In genomic region chr2:138589105-138589504, GRCm38 (mm10) we compare ENCODE assay signal across 30 mouse cellular contexts.
DNase-seq lines count a peak whose midpoint lies in the region; ATAC-seq and TF ChIP-seq lines count a peak whose summit lies in the region.
"Had no signal": no experiment of that assay in that cellular context is flagged by ENCODE, and none has a peak within 500 bp of the region (broad histone marks: within the 10 kb centered on the region; RNA-seq: fewer than 3 reads in every experiment).

No protein-coding gene starts in this region.

- H3K36me3 ChIP-seq in hindbrain, postnatal 0 days (ENCODE audit: insufficient read depth, low read length), result no peaks in the 10 kb centered on the region
- H3K36me3 ChIP-seq in hindbrain, embryonic 10.5 days, result no peaks in the 10 kb centered on the region
- H3K36me3 ChIP-seq: embryonic facial prominence, embryonic 15.5 days; G1E; heart, embryonic 12.5 days; limb, embryonic 10.5 days; neural tube, embryonic 15.5 days had no signal

- peak; percentile 65 for DNase-seq in hindbrain, postnatal 0 days (ENCODE audit: low spot score)
- DNase-seq in hindbrain, embryonic 10.5 days (ENCODE audit: low spot score), result no peak
- peak; percentile 54 for DNase-seq in brain, embryonic 14.5 days (ENCODE audit: low read depth)
- peak; percentile 68 to 88 for DNase-seq in cerebellum, adult 2 months
- DNase-seq in cerebellum, postnatal 25 days, result peak; percentile 71 to 80
- DNase-seq in layer of hippocampus, adult 9-10 months (ENCODE audit: low spot score), result no peak
- DNase-seq in embryo, embryonic 10.5 days (ENCODE audit: low spot score), result no peak
- DNase-seq in spleen, adult 18-20 months, result no peak
- DNase-seq: adrenal gland, adult 2 months; embryo, embryonic 11 days; forebrain, postnatal 0 days; gastrocnemius, postnatal 14 days; heart, adult 11 months; heart, postnatal 10 days; kidney, postnatal 36 days; layer of hippocampus, adult 9-11 months; liver; lung, postnatal 4 days; right cerebral cortex, adult 18-20 months; thymus, adult 18-20 months; thymus, postnatal 36 days had no signal

- no peaks in the 10 kb centered on the region for H3K27me3 ChIP-seq in hindbrain, postnatal 0 days (ENCODE audit: insufficient read depth, low read length)
- no peaks in the 10 kb centered on the region for H3K27me3 ChIP-seq in hindbrain, embryonic 10.5 days (ENCODE audit: insufficient read depth, poor library complexity, severe bottlenecking)
- no peaks in the 10 kb centered on the region for H3K27me3 ChIP-seq in cerebellum, adult 2 months (ENCODE audit: control insufficient read depth, insufficient read depth, low read length)
- H3K27me3 ChIP-seq: CH12.LX; embryonic facial prominence, embryonic 15.5 days; heart, embryonic 12.5 days; neural tube, embryonic 15.5 days had no signal

- no peaks in the 10 kb centered on the region for H3K9me3 ChIP-seq in hindbrain, postnatal 0 days (ENCODE audit: low read length)
- H3K9me3 ChIP-seq in hindbrain, embryonic 10.5 days, result no peaks in the 10 kb centered on the region
- H3K9me3 ChIP-seq: embryonic facial prominence, embryonic 15.5 days; heart, embryonic 12.5 days; limb, embryonic 10.5 days; neural tube, embryonic 15.5 days had no signal

- no peak overlapping the region for H3K9ac ChIP-seq in hindbrain, postnatal 0 days (replicated peaks; ENCODE audit: low read length)
- H3K9ac ChIP-seq: embryonic facial prominence, embryonic 15.5 days; forebrain, postnatal 0 days; heart, embryonic 12.5 days; hindbrain, embryonic 14.5 days; neural tube, embryonic 15.5 days had no signal

- 28% methylated on average over 3 of the region's 3 CpGs for WGBS in hindbrain, postnatal 0 days
- 74% methylated on average over 3 of the region's 3 CpGs for whole genome bisulfite sequencing in hindbrain, embryonic 10.5 days
- WGBS in cerebellum, adult 2 months, result 1% methylated on average over 3 of the region's 3 CpGs

- no peak overlapping the region for H3K4me3 ChIP-seq in hindbrain, postnatal 0 days (ENCODE audit: low read length)
- H3K4me3 ChIP-seq in hindbrain, embryonic 10.5 days, result no peak overlapping the region
- no peak overlapping the region for H3K4me3 ChIP-seq in cerebellum, adult 2 months (replicated peaks; ENCODE audit: insufficient read depth, low read depth, low read length)
- H3K4me3 ChIP-seq: embryonic facial prominence, embryonic 15.5 days; heart, embryonic 12.5 days; left cerebral cortex, adult 2 months; limb, embryonic 10.5 days; neural tube, embryonic 15.5 days had no signal

- H3K4me2 ChIP-seq in hindbrain, postnatal 0 days (ENCODE audit: low read depth, low read length), result no peak overlapping the region
- H3K4me2 ChIP-seq: embryonic facial prominence, embryonic 15.5 days; heart, embryonic 12.5 days; hindbrain, embryonic 14.5 days; neural tube, embryonic 15.5 days had no signal

- peak; percentile 57; the same call in 1 of the 2 replicates for ATAC-seq in hindbrain, postnatal 0 days
- ATAC-seq: forebrain, postnatal 0 days; intestine, postnatal 0 days had no signal

- no peak for TF ChIP-seq CTCF in hindbrain, postnatal 0 days (IDR thresholded peaks at IDR 0.05; ENCODE audit: low read depth)
- no peak for TF ChIP-seq CTCF in brain, embryonic 14.5 days (IDR thresholded peaks at IDR 0.05; ENCODE audit: borderline replicate concordance, extremely low read depth, insufficient read depth, insufficient read length)
- TF ChIP-seq CTCF in cerebellum, adult 2 months (IDR thresholded peaks at IDR 0.05; ENCODE audit: borderline replicate concordance, insufficient read depth, low read depth, low read length), result no peak

- H3K27ac ChIP-seq in hindbrain, postnatal 0 days, result peak overlapping the region; percentile 36; the same call in 1 of the 2 replicates
- no peak overlapping the region for H3K27ac ChIP-seq in hindbrain, embryonic 10.5 days
- no peak overlapping the region for H3K27ac ChIP-seq in cerebellum, adult 2 months (ENCODE audit: insufficient read depth, low read length)
- H3K27ac ChIP-seq: embryonic facial prominence, embryonic 15.5 days; hindbrain, embryonic 14.5 days; left cerebral cortex, adult 2 months; limb, embryonic 10.5 days; neural tube, embryonic 15.5 days had no signal

- no peak for TF ChIP-seq POLR2A in brain, embryonic 14.5 days (IDR thresholded peaks at IDR 0.05; ENCODE audit: borderline replicate concordance, extremely low read depth, insufficient read depth, insufficient read length, poor library complexity, severe bottlenecking)
- TF ChIP-seq POLR2A in cerebellum, adult 2 months (IDR thresholded peaks at IDR 0.05; ENCODE audit: borderline replicate concordance, insufficient read depth, low read length), result no peak

- H3K4me1 ChIP-seq in hindbrain, postnatal 0 days (ENCODE audit: insufficient read depth, low read length), result no peaks in the 10 kb centered on the region
- H3K4me1 ChIP-seq in hindbrain, embryonic 10.5 days (replicated peaks), result no peaks in the 10 kb centered on the region
- H3K4me1 ChIP-seq in cerebellum, adult 2 months (ENCODE audit: control insufficient read depth, insufficient read depth, low read length), result peaks cover 9% of the 10 kb centered on the region; the same call in 1 of the 2 replicates
- H3K4me1 ChIP-seq: embryonic facial prominence, embryonic 15.5 days; limb, embryonic 10.5 days; neural tube, embryonic 15.5 days had no signal

Comparison
In these comparisons a context has a peak if more than half of its experiments do, and no peak if none do; other contexts are left out.
1. DNase-seq: peak in hindbrain, postnatal 0 days (single experiment), brain, embryonic 14.5 days (single experiment), cerebellum, adult 2 months (2 of 2) and cerebellum, postnatal 25 days (2 of 2); none in hindbrain, embryonic 10.5 days (single experiment), layer of hippocampus, adult 9-10 months (single experiment), embryo, embryonic 10.5 days (single experiment) and spleen, adult 18-20 months (0 of 2).